Mouse (Mus musculus): ENCODE measurements around the gene Nav3. TPM values are rescaled to one million over a fixed set of nuclear protein-coding genes. Genes with fewer than 3 reads are reported as not detected.
"Not testable (repeated sequence)": the region's sequence is repeated elsewhere in the genome, so short reads cannot be mapped to it uniquely, and the experiment has no call there.

Gene Nav3
- polyA plus RNA-seq, 1 experiment from 2014 or later: 5.7 TPM

- H3K27ac ChIP-seq: no peak overlapping the region
- H3K36me3 ChIP-seq: no peaks in the 10 kb centered on the region
- H3K4me1 ChIP-seq: peaks cover 6% of the 10 kb centered on the region
- no peaks in the 10 kb centered on the region for H3K9me3 ChIP-seq
- 0 out of 2 replicates have a peak, but pooled peaks have one; percentile 56 for ATAC-seq (ENCODE audit: insufficient number of reproducible peaks, insufficient read depth, low FRiP score, low TSS enrichment)
- no peak overlapping the region for H3K9ac ChIP-seq
- WGBS: 30% methylated on average over 6 of the region's 6 CpGs
- no peak overlapping the region for H3K4me2 ChIP-seq (replicated peaks)
- no peaks in the 10 kb centered on the region for H3K27me3 ChIP-seq
- no peak overlapping the region for H3K4me3 ChIP-seq
Measured at GRCm38 (mm10) chr10:110429578-110429977, 26.4 kb downstream of the Nav3 start.

GRCm38 (mm10) chr10:110429052-110429451, 27.0 kb downstream of the Nav3 start:
- no peaks in the 10 kb centered on the region for H3K9me3 ChIP-seq
- H3K27me3 ChIP-seq: no peaks in the 10 kb centered on the region
- H3K9ac ChIP-seq: no peak overlapping the region
- no peaks in the 10 kb centered on the region for H3K36me3 ChIP-seq
- no peak overlapping the region for H3K4me3 ChIP-seq
- WGBS: 93% methylated on average over 2 of the region's 2 CpGs
- peaks cover 6% of the 10 kb centered on the region for H3K4me1 ChIP-seq
- no peak for ATAC-seq (ENCODE audit: insufficient number of reproducible peaks, insufficient read depth, low FRiP score, low TSS enrichment)
- no peak overlapping the region for H3K27ac ChIP-seq
- no peak overlapping the region for H3K4me2 ChIP-seq (replicated peaks)

GRCm38 (mm10) chr10:110421533-110421932, 34.5 kb downstream of the Nav3 start:
- Histone ChIP-seq H3K4me2 (replicated peaks) (no peak overlapping the region), H3K4me1 (no peaks in the 10 kb centered on the region), H3K9ac (no peak overlapping the region), H3K27ac (no peak overlapping the region), H3K9me3 (no peaks in the 10 kb centered on the region), H3K4me3 (no peak overlapping the region), H3K36me3 (no peaks in the 10 kb centered on the region), H3K27me3 (no peaks in the 10 kb centered on the region)
- 70% methylated on average over 5 of the region's 5 CpGs for WGBS
- no peak for ATAC-seq (ENCODE audit: insufficient number of reproducible peaks, insufficient read depth, low FRiP score, low TSS enrichment)

- H3K9ac ChIP-seq: no peak overlapping the region
- no peak overlapping the region for H3K4me3 ChIP-seq
- H3K4me1 ChIP-seq: no peaks in the 10 kb centered on the region
- no peaks in the 10 kb centered on the region for H3K9me3 ChIP-seq
- H3K36me3 ChIP-seq: no peaks in the 10 kb centered on the region
- H3K27me3 ChIP-seq: no peaks in the 10 kb centered on the region
- H3K27ac ChIP-seq: no peak overlapping the region
- no peak for ATAC-seq (ENCODE audit: insufficient number of reproducible peaks, insufficient read depth, low FRiP score, low TSS enrichment)
- no peak overlapping the region for H3K4me2 ChIP-seq (replicated peaks)
- WGBS: 78% methylated on average over 5 of the region's 5 CpGs
Measured at GRCm38 (mm10) chr10:110417003-110417402, 39.0 kb downstream of the Nav3 start.

- no peak; the same call in 1 of the 2 replicates for ATAC-seq (ENCODE audit: insufficient number of reproducible peaks, insufficient read depth, low FRiP score, low TSS enrichment)
- WGBS: 54% methylated on average over 3 of the region's 3 CpGs
- H3K9me3 ChIP-seq: no peaks in the 10 kb centered on the region
Measured at GRCm38 (mm10) chr10:110415624-110416023, 40.4 kb downstream of the Nav3 start.

GRCm38 (mm10) chr10:110413281-110413897, 42.6 kb downstream of the Nav3 start:
- 84% methylated on average over 11 of the region's 11 CpGs for WGBS
- Histone ChIP-seq H3K27me3 (no peaks in the 10 kb centered on the region), H3K9me3 (no peaks in the 10 kb centered on the region), H3K27ac (no peak overlapping the region), H3K4me3 (no peak overlapping the region), H3K4me2 (replicated peaks) (no peak overlapping the region), H3K36me3 (no peaks in the 10 kb centered on the region), H3K9ac (no peak overlapping the region), H3K4me1 (no peaks in the 10 kb centered on the region)
- ATAC-seq (ENCODE audit: insufficient number of reproducible peaks, insufficient read depth, low FRiP score, low TSS enrichment): no peak

More at GRCm38 (mm10) chr10:110415624-110416023, 40.4 kb downstream of the Nav3 start:
- Histone ChIP-seq H3K27ac (no peak overlapping the region), H3K27me3 (no peaks in the 10 kb centered on the region), H3K4me1 (no peaks in the 10 kb centered on the region), H3K4me3 (no peak overlapping the region), H3K9ac (no peak overlapping the region), H3K4me2 (replicated peaks) (no peak overlapping the region), H3K36me3 (no peaks in the 10 kb centered on the region)

- H3K9ac ChIP-seq: no peak overlapping the region
- 84% methylated on average over 2 of the region's 2 CpGs for WGBS
- H3K4me1 ChIP-seq: no peaks in the 10 kb centered on the region
- no peaks in the 10 kb centered on the region for H3K9me3 ChIP-seq
- no peaks in the 10 kb centered on the region for H3K27me3 ChIP-seq
- H3K27ac ChIP-seq: no peak overlapping the region
- ATAC-seq (ENCODE audit: insufficient number of reproducible peaks, insufficient read depth, low FRiP score, low TSS enrichment): no peak
- H3K4me2 ChIP-seq (replicated peaks): no peak overlapping the region
- no peak overlapping the region for H3K4me3 ChIP-seq
- no peaks in the 10 kb centered on the region for H3K36me3 ChIP-seq
Measured at GRCm38 (mm10) chr10:110402950-110403349, 53.1 kb downstream of the Nav3 start.

- Histone ChIP-seq H3K4me3 (no peak overlapping the region), H3K9ac (no peak overlapping the region), H3K36me3 (no peaks in the 10 kb centered on the region), H3K27me3 (no peaks in the 10 kb centered on the region), H3K27ac (no peak overlapping the region), H3K9me3 (no peaks in the 10 kb centered on the region), H3K4me1 (no peaks in the 10 kb centered on the region), H3K4me2 (replicated peaks) (no peak overlapping the region)
- ATAC-seq (ENCODE audit: insufficient number of reproducible peaks, insufficient read depth, low FRiP score, low TSS enrichment): no peak
- 87% methylated on average over 6 of the region's 6 CpGs for WGBS
Measured at GRCm38 (mm10) chr10:110400642-110401041, 55.4 kb downstream of the Nav3 start.

- Histone ChIP-seq H3K27ac (no peak overlapping the region), H3K27me3 (no peaks in the 10 kb centered on the region), H3K9me3 (no peaks in the 10 kb centered on the region), H3K4me3 (no peak overlapping the region), H3K9ac (no peak overlapping the region), H3K36me3 (no peaks in the 10 kb centered on the region), H3K4me2 (replicated peaks) (no peak overlapping the region), H3K4me1 (no peaks in the 10 kb centered on the region)
- 90% methylated on average over 3 of the region's 3 CpGs for WGBS
- ATAC-seq (ENCODE audit: insufficient number of reproducible peaks, insufficient read depth, low FRiP score, low TSS enrichment): no peak
Measured at GRCm38 (mm10) chr10:110398643-110399042, 57.4 kb downstream of the Nav3 start.

GRCm38 (mm10) chr10:110386476-110387197, 69.4 kb downstream of the Nav3 start:
- no peaks in the 10 kb centered on the region for H3K27me3 ChIP-seq
- no peak for ATAC-seq (ENCODE audit: insufficient number of reproducible peaks, insufficient read depth, low FRiP score, low TSS enrichment)
- 91% methylated on average over 6 of the region's 6 CpGs for WGBS
- H3K4me3 ChIP-seq: no peak overlapping the region
- no peaks in the 10 kb centered on the region for H3K36me3 ChIP-seq
- H3K27ac ChIP-seq: no peak overlapping the region
- no peak overlapping the region for H3K9ac ChIP-seq
- H3K4me1 ChIP-seq: no peaks in the 10 kb centered on the region
- no peaks in the 10 kb centered on the region for H3K9me3 ChIP-seq
- no peak overlapping the region for H3K4me2 ChIP-seq (replicated peaks)

GRCm38 (mm10) chr10:110383506-110384229, 72.3 kb downstream of the Nav3 start:
- H3K27me3 ChIP-seq; H3K4me2 ChIP-seq (replicated peaks); H3K9me3 ChIP-seq; H3K36me3 ChIP-seq; H3K9ac ChIP-seq; H3K27ac ChIP-seq; H3K4me3 ChIP-seq; H3K4me1 ChIP-seq: not testable (repeated sequence)
- ATAC-seq (ENCODE audit: insufficient number of reproducible peaks, insufficient read depth, low FRiP score, low TSS enrichment): peak; percentile 47; the same call in 1 of the 2 replicates
- 75% methylated on average over 5 of the region's 5 CpGs for WGBS

GRCm38 (mm10) chr10:110380792-110381191, 75.2 kb downstream of the Nav3 start:
- no peak overlapping the region for H3K4me2 ChIP-seq (replicated peaks)
- no peak for ATAC-seq (ENCODE audit: insufficient number of reproducible peaks, insufficient read depth, low FRiP score, low TSS enrichment)
- H3K27ac ChIP-seq: no peak overlapping the region
- H3K4me3 ChIP-seq: no peak overlapping the region
- H3K9ac ChIP-seq: no peak overlapping the region
- H3K27me3 ChIP-seq: no peaks in the 10 kb centered on the region
- no peaks in the 10 kb centered on the region for H3K4me1 ChIP-seq
- WGBS: 96% methylated on average over 2 of the region's 2 CpGs
- no peaks in the 10 kb centered on the region for H3K9me3 ChIP-seq
- H3K36me3 ChIP-seq: no peaks in the 10 kb centered on the region
